Mouse (Mus musculus) CD8-positive naive resting alpha-beta T cell, adult 2 months (primary cell): ENCODE data around the gene Ect2l.

ENCODE experiments used
- DNase-seq, 2 experiments: peaks; one replicate each; pipeline ENCODE4 v3.0.0; 2022; ENCODE audit warnings: low read depth in 2 of 2, low spot score in 2 of 2

Ect2l gene

DNA sequence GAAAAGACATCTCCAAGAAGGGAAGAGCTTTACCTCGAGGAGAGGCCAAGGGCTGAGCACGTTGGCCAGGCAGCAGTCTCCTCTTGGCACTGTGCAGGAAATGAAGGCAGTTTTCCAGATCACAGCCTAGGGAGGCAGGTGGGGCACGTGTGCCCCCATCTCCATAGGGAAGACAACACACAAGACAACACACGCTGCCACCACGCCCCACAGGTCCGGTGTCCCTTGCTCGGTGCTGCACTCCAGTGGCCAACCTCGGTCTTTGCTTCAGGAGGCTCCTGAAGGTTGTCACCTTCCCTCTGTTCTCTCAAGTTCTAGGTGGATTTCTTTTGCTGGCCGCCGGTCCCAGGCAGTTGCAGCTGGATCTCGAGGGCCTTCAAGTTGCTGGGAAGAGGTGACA, at the start of gene Ect2l:
Gene Ect2l (minus strand): TSS at position 165 of the 400 bp plus-strand sequence.
- peak in 1 of 2 experiments; percentile 35 for DNase-seq

GRCm38 (mm10) chr10:18251345-18251744, 40.7 kb upstream of the Ect2l start:
- DNase-seq = no peak

DNA sequence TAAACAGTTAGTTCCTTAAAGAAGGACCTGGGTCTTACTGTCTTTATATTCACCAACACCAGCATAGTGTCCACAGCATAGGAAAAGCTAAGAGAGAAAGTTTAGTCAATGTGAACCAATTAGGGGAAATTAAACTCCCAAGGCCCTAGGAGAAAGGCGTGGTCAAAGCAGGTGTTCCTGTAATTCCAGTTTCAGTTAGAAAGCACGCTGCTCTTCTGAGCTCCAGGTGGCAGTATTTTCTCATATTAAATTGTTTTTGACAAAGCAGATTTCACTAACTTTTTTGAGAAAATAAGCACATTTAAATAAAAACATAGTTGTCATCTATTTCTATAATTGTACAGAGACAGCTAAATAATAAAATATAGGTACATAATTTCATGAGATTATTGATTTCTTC, 32.9 kb upstream of the Ect2l start:
- DNase-seq = no peak

DNA sequence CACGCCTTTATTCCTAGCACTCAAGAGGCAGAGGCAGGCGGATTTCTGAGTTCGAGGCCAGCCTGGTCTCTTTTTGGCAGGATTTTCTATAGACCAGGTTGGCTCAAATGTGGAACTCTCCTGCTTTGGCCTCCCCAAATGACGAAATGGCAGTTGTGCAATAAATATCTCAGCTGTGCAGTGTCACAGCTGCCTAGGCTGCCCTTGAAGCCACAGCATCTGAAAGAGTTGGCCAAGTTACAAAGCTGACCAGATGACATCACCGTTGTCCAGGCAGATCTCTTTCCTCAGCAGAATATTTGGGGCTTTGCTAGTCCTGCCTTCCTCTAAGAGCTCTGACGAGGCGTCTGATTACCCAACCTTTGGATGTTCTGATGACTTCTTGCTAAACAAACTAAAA, 26.5 kb upstream of the Ect2l start:
- DNase-seq = no peak

DNA sequence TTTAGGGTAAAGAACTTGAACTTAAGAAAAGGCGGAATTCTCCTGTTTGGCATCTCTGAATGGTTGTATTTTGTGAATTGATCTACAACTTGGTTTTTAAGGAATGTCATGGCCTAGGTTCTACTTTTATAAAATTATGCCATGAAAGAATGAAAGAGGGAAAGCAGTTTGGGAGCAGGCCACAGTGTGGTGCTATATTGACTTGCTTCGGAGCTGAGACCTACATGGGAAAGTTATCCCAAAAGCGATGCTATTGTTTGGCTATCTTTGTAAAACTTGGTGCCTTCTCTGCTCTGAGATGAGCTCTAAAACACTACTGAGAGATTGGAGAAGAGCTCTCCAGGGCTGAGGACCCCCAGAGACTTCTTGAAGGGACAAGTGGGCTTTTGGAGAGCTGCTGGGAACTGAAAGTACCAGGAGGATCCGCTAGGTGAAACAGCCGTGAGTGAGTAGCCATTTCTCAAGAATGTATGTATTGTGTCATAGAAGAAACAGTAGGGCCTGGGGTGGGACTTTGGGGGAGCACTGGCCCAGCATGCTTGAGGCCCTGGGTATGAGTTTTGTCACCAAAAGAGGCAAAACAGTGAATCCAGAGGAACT, 25.7 kb upstream of the Ect2l start:
- no peak for DNase-seq

- no peak for DNase-seq
These were observed 24.7 kb upstream of the Ect2l start for GRCm38 (mm10) chr10:18235402-18235747.

DNA sequence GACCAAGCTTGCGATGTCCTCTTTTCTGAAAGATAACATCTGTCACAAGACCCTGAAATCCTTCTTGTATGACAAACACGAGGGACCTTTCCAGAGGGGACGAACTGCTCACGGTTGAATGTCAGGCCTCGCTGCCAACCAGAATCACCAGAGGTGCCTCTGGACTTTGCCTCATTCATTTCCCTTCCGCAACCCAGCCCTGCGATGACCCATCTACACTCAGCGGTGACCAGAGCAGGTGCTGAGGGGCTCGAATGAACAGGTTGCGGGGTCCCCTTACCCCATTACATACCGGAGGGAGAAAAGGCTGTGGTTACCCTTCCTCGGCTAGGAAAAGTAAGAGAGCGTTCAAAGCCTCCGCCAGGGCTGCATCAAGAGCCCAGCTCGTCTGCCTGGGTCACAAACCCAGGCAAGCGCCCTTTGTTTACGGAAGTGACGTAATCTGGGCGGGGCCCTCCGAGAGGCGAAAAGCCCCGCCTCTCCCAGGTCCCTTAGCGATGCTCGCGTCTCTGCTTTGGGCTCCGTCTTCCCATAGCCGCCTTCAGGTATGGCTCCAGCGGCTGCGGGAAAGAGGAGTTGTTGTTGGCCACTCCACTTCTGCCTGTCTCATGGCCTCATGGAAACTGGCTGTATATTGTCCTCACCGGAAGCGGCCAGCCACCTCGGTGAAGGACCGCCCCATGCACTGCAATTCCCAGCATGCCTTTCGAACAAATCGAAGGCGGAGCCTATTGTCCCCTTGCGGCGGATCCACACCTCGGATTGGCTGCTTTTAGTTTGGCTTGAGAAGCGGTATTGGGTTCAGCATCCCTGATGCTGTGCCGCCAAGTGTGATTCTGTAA, 24.1 kb upstream of the Ect2l start, which contains the start of gene Ccdc28a:
Gene Ccdc28a (minus strand): TSS at position 439 of the 842 bp plus-strand sequence.
- peak; percentile 94 to 96 for DNase-seq

- peak in 1 of 2 experiments; percentile 11 for DNase-seq
These were observed 23.2 kb upstream of the Ect2l start for GRCm38 (mm10) chr10:18233891-18234290.

DNA sequence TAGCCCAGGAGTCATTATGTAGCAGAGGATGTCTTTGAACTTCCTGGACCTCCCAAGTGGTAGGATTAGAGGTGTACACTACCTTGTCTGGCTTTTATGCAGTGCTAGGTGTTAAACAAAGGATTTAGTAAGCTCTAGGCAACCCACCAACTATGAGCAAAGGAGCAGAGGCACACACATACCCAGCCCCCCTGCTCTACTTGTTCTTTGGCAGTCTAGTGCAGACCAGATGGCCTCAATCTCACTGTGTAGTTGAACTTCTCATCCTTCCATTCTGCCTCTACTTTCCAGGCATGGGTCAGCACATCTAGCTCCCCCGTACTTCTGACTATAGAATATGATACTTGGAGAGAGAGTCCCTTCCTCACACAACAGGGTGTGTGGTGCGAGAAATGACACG, 13.7 kb upstream of the Ect2l start:
- no peak for DNase-seq

GRCm38 (mm10) chr10:18219351-18219750, 8.7 kb upstream of the Ect2l start:
- no peak for DNase-seq

GRCm38 (mm10) chr10:18214124-18214523, 3.4 kb upstream of the Ect2l start:
- DNase-seq = no peak

DNA sequence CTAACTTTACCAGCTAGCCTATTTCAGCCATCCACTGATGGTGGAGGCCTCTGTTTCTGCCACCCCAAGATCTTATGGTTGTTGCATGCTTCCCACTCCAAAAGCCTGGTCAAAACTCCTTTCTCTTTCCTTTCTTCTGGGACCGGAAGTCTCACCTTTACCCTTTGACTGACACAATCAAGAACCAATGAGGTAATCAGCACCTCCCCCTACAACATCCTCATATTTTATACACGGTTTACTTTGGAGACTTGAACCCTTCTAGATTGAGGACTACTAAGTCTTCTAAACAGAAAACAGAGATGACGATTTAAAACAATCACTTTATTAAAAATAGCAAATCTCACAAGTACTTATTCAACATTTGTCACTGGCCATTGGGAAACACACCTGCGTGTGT, 2.7 kb upstream of the Ect2l start:
- no peak for DNase-seq

GRCm38 (mm10) chr10:18210119-18210518, 571 bp downstream of the Ect2l start:
- no peak for DNase-seq

DNA sequence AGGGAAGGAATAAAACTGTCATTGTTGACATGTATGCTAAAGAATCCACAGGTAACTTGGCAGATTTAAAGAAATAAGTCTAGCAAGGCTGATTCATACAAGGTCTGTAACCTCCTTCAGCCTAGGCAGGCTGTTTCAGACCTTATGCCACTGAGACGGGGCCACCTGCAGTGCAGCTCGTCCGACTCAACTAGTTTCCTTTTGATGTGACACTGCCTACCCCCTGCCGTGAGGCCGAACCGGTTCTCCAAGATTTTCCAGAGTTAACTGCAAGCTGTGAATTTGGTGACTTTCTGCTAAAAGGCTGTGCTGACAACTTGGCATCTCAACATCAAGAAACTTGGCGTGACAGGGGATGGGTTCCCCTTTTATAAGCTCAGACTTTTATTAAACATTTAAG, 6.6 kb downstream of the Ect2l start:
- DNase-seq = no peak

DNA sequence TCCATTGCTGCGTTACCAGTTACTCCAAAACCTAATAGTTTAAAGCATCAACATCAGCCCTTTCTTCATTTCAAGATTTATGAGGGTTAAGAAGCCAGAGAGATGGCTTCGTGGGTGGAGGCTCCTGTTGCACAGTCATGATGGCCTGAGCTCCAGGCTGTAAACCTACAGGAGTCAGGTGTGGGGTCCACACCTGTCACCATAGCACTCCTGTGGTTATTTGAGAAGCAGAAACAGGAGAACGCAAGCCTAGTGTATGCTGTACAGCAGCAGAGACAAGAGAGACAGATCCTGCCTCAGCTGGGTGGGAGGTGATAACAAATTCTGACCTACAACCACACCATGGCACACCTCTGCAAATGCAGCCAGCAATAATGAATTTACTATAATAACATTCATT, 8.3 kb downstream of the Ect2l start:
- no peak for DNase-seq

DNA sequence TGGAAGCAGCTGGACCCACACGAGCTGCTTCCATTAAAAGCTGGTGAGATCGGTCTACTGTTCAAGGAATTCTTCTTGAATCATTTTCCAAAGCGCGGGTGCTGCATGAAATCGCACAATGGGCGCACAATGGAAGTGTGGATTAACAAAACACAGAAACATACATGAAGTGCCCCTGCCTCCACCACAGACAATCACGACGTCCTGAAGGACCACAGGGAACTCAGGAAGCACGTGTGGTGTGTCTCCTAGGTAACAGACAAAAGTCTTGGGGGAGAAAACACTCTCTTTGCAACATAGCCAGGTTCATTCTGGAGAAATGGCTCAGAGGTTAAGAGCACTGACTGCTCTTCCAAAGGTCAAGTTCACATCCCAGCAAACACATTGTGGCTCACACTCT, 10.0 kb downstream of the Ect2l start:
- DNase-seq = no peak

- DNase-seq = no peak
These were observed 10.8 kb downstream of the Ect2l start for GRCm38 (mm10) chr10:18199919-18200318.

GRCm38 (mm10) chr10:18198286-18199015, 12.2 kb downstream of the Ect2l start:
- DNase-seq = no peak

DNA sequence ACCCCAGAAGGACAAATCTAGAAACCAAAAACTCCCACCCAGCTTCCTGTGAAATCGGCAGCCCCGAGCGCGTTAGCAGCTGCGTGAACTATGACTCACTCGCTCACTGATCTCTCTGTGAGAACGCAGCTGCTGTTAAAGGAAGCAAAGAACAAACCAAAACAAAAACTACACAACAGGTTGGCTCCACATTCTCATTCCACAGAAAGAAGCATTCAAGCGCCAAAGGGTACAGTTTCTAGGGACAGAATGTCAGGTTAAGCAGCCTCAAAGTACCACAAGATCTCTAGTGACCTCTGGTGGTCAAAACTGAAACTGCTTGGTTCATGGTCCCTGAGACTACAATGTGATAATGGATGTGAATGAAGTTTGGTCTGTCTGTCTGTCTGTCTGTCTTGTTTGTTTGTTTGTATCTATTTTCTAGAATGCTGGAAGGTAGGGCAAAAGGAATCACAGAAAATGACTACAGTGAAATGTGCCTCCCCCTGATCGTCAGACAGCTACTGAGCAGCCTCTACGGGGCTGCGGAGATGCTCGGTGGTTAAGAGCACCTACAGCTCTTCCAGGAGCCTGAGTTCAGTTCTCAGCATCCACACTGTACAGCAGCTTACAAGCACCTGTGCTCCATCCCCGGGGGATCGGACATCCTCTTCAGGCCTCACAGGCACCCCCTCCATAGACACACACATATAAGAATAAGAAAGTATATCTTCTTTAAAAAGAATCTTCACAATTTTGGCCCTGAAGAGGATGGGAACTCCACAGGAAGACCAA, 13.3 kb downstream of the Ect2l start:
- DNase-seq = peak; percentile 78 to 87

DNA sequence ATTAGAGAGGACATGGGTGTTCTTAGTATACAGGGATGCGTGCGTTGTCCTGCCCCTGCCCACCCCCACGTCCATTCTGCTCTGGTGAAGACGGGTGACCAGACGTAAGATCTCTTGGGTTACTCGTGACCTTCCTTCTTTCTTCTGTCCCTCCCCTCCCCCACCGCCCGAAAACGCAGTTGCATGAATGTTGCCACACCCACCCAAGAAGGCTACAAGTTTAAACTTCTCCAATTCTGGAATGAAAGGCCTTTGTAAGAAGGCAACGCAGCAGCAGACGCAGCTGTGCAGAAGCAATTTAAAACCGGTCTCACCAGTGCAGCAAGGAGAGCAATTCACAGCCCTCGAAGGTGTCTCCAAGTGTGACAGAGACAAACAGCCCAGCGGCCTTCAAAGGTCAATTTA, 16.0 kb downstream of the Ect2l start:
- DNase-seq = no peak

DNA sequence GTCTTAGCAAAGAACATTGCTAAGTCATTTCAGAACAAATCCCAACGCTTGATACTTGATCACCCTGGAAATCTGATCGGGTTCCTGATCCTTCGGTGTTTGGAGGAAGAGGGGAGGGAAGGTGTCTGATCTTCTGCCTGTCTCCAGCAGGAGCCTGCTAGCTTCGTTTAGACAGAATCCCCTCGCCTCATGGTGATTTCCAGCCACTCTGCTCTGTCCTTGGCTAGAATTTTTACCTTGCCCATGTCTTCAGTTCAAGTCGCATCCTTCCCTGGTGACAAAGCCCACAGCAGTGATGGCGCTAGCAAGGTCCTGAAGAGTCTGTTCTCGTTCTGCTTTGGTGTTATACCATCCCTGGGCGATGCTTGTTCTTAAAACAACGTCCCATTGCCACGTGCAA, 16.5 kb downstream of the Ect2l start:
- no peak for DNase-seq
